Mouse (Mus musculus): Measurements from ENCODE around the gene Ccdc149. TPM values are rescaled to one million over a fixed set of nuclear protein-coding genes. Genes with fewer than 3 reads are reported as not detected.

The Ccdc149 gene
- total RNA-seq, 1 experiment from 2014 or later: not detected

- no peak for ATAC-seq (replicated peaks; ENCODE audit: insufficient number of reproducible peaks, low FRiP score, low TSS enrichment, poor library complexity, severe bottlenecking)
Observed at GRCm38 (mm10) chr5:52352730-52353129, 118.6 kb downstream of the Ccdc149 start.

- ATAC-seq (replicated peaks; ENCODE audit: insufficient number of reproducible peaks, low FRiP score, low TSS enrichment, poor library complexity, severe bottlenecking): no peak
Observed at GRCm38 (mm10) chr5:52351561-52351960, 119.8 kb downstream of the Ccdc149 start.

- ATAC-seq (replicated peaks; ENCODE audit: insufficient number of reproducible peaks, low FRiP score, low TSS enrichment, poor library complexity, severe bottlenecking): no peak
Observed at GRCm38 (mm10) chr5:52350451-52350850, 120.9 kb downstream of the Ccdc149 start.

- no peak for ATAC-seq (replicated peaks; ENCODE audit: insufficient number of reproducible peaks, low FRiP score, low TSS enrichment, poor library complexity, severe bottlenecking)
Observed at GRCm38 (mm10) chr5:52346890-52347289, 124.4 kb downstream of the Ccdc149 start.

- ATAC-seq (replicated peaks; ENCODE audit: insufficient number of reproducible peaks, low FRiP score, low TSS enrichment, poor library complexity, severe bottlenecking): no peak
Observed at GRCm38 (mm10) chr5:52339134-52339533, 132.2 kb downstream of the Ccdc149 start.

- no peak for ATAC-seq (replicated peaks; ENCODE audit: insufficient number of reproducible peaks, low FRiP score, low TSS enrichment, poor library complexity, severe bottlenecking)
Observed at GRCm38 (mm10) chr5:52335590-52335989, 135.7 kb downstream of the Ccdc149 start.

- ATAC-seq (replicated peaks; ENCODE audit: insufficient number of reproducible peaks, low FRiP score, low TSS enrichment, poor library complexity, severe bottlenecking): no peak
Observed at GRCm38 (mm10) chr5:52332120-52332519, 139.2 kb downstream of the Ccdc149 start.

Other genes starting within 250 kb of the Ccdc149 start
- 0.11 to 0.19 TPM in 2 of 3 replicates, not detected in the other for gene Sod3, start 107.7 kb downstream of the Ccdc149 start, total RNA-seq (2017)
- gene Lgi2, start 94.9 kb upstream of the Ccdc149 start, total RNA-seq (2017): 0.10 TPM in 1 of 3 replicates, not detected in the others
- gene Sepsecs, start 198.2 kb upstream of the Ccdc149 start, total RNA-seq (2017): 8.8 to 16.1 TPM (median 10.9 TPM) in 3 replicates